Mouse (Mus musculus) frontal cortex, postnatal 36 days (tissue): ENCODE measurements at regions not wholly inside any gene's neighbourhood (a gene's known extent, or its start where the extent isn't known, plus 50 kb on each side); places are given as distances from the start of the nearest gene placed in this dataset.

ENCODE experiments used
- DNase-seq, 2 experiments: peaks; one replicate each; pipeline ENCODE4 v3.0.0; 2022; ENCODE audit warnings: low spot score in 2 of 2

DNA sequence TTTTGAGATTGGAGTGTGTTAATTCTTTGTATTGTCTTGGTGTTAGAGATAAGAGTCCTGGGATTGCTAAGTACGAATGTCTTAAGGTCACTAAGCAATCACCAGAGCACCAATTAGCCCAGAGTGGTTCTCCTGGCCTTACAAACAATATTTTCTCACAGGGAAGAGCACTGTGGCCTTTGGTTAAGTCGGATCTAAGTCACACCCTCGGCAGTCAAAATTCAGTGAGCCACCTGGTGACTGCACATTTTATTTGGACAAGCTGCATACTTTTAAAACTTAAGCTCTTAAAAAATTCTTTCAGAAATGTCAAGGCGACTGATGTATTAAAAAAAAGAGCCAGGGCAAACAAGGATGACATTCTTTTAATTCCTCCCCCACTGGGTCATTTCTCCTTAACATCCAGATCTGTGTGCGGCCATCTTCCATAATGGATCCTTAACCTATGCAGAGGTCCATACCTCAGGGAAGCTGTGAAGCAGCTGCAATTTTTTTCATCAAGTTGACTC lies 60.9 kb upstream of the Foxa2 start:
- no peak for DNase-seq

DNA sequence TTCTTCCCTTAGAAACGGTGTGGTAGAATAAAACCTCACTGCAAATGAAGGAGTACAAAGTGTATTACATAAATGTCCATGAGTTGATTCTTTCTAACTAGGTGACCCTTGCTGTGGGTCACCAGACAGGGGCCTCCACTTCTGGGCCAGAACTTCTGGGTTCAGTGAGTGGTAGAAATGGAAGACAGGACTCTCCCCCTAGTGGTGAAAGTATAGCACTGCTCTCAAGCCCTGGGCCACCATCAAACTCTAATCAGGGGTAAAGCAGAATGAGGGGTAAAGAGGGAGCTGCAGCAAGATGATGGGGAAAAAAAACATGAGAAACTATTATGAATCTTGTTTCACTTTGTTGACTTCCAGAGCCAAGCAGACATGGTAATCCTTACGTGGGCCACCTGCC lies 63.4 kb upstream of the Foxa2 start:
- DNase-seq: no peak

DNA sequence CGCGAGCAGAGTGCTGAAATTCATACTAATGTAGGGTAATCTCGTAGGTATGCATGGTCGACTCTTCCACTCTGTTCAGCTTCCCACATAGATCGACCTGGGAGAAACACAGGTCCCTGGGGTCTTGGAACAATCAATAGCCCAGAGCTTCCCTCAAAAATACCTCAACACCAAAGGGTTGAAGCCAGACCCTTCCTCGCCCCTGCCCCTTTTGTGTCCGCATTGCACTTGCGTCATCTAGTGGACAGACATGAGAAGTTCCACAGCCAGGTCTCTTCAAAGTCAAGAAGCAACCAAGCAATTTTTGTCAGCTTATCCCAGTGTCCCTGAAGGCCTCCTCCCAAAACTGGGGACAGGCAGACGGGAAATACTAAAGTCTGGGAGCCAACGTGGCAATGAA lies 65.1 kb upstream of the Foxa2 start:
- peak; percentile 28 to 29 for DNase-seq

DNA sequence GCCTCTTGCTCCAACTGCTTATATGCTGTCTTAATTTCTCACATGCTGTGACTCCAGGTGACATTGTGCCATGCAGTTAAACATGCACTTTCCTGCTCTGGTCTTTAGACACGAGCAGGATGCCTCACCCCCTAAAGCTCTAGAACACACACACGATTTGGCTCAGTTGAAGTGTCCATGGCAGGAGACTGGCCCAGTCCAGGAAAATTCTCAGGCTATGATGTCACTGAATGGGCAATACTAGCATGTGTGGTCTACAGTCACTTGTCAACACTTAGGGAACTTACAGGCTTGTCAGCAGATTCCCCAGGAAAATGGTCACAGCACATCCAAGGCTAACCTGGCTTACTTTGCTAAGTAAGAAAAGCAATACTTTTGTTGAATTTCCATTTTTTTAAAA lies 66.4 kb upstream of the Foxa2 start:
- no peak for DNase-seq

DNA sequence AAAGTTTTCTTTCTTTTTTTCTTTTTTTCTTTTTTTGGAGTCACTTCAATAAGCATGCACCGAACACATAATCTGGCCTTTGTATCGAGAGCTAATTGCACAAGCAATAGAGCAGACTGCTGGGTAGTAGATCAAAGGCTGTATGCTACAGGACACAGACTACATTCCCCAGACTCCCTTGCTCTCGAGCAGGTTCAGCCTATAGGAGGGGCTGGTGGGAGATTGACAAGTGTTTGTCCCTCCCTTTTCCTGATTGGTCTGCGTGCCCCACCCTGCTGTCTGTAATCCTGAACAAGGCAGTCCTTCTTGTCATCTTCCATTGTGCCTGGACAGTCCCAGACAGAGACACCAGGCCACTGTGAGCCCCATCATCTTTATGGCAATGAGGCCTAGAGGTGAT lies 67.8 kb upstream of the Foxa2 start:
- DNase-seq: no peak

DNA sequence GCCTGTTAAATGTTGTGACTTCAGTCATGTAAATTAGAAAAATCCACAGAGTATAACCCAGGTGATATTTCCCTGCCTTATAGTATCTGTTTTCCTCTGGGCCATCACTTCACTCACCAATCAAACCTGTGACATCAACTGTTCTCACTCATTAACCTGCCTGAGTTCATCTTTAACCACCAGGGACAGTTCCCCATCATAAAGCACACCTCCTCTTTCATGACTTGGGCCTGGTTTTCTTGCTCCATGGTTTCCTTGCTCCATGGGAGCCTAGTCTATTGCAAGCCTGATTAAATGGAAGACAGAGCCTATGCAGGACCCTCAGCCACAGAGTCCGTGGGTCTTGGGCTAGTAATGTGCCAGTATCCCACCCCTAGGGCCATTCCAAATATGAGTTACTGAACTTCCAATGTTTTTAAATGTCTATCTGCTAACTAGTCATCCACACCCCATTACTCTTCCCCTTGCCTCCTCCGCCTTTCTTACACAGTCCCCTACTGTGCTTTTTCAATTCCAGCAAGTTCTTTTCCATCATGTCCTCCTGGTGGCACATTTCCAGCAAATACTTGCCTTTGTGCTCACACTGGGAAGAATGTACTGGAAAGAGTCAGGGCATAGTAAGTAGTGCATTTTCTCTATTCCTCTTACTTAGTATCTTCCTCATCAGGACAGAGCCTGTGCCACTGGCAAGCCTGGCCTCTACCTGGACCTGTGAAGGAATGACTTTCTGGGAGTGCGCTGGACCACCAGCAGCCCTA lies 69.4 kb upstream of the Foxa2 start:
- no peak for DNase-seq

DNA sequence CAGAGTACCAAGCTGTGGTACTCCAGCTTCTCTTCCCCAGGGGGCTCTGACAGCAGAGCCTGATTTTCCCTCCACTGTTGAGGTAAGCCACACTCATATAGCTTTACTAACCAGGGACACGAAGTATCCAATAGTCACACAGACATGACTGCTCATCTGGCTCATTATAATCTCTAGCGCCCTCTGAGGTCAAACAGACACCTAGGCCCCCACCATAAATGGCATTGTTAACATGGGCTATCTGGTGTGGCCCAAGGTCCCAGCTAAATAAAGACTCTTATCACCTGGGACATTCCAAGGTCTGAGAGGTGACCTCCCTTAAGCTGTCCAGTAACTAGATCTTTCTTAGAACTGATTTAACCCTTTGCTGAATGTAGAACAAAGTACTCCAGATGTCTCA lies 70.7 kb upstream of the Foxa2 start:
- no peak for DNase-seq

DNA sequence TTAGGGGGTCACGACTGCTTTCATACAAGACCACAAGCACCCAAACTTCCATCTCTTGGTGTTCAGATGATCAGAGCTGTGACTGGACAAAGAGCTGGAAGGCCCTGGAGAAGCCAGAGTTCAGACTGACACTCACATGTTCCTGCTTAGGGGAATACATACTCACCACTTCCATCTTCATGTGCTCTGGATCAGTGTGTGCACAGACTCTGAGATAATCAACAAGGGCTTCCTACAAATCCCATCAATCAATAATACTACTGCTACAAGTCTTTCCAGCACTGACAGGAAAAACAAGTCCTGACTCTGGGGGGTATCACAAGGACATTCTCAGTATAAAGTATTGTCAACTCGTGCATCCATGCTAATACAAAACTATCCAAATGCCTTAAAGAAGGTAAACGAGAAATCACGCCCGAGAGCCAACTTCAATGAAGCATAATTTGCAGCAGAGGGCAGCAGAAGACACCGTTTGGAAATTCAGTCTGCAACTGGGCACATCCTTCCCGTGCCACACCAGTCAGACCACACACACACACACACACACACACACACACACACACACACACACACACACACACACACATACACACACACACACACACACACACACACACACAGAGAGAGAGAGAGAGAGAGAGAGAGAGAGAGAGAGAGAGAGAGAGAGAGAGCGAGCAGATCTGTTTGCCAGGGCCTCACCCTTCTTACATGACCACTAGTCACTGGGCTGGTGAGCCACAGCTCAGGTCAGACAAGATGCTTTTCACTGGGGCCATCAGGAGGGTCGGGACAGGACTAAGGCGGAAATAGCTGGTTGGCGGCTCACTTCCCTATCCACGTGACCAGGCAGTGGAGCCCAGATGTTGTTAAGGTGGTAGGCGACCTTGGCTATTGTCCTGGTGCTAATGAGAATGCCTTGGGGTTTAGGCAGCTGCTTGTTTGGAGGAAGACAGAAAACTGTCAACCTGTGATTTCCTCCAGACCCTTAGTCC lies 75.4 kb upstream of the Foxa2 start:
- DNase-seq: peak; percentile 29 to 70

DNA sequence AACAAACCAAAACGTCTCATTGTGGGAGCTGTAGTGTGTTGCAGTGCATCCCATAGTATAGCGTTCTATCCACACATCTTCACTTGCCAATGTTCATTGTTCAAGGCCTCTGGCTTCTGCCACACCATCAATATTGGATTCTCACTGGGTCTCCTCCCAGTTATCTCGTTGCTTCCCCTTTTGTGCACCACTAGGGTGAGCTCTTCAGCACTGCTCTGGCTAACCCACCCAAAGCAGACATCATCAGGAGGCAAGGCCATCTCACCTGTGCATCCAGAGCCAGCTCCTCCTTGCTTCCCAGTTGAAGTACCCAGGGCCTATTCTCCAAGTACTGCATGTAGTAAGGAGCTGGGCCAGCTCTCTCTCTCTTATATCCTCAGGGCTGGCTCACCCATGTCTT lies 77.0 kb upstream of the Foxa2 start:
- DNase-seq: no peak

DNA sequence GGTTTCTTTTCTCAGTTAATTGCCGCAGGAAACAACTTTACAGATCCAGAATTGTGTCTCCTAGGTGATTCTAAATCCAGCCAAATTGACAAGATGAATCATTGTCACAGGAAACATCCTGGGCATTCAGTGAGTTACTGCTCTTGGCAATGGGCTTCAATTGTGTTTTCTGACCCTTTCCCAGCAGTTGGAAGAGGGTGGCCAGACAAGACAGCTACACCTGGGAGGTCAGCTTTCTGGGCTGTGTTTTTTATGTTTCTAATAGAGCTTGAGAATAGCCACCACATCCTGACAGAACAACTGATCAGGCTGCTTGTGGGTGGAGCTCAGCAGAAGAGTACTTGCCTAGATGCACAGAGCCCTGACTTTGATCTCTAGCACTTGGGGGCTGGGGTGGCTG lies 87.0 kb upstream of the Foxa2 start:
- DNase-seq: no peak

DNA sequence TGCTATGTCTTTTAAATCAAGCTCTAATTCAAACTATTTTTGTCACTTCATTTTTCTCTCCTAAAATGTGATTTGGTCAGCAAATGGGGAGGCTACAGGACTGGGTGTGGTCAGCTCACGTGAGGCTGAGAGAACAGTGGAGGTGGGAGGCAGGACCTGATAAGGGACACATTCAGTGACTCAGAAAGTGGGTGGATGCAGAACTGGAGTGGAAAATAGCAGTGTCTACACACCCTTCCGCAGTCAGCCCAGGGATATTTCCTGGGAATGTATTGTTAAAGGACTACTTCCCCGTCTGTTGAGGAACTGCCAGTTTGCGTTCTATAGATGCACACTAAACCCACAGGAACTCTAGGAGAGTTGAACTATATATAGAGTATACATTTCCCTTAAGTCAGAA lies 95.2 kb upstream of the Foxa2 start:
- DNase-seq: peak in 1 of 2 experiments; percentile 31

DNA sequence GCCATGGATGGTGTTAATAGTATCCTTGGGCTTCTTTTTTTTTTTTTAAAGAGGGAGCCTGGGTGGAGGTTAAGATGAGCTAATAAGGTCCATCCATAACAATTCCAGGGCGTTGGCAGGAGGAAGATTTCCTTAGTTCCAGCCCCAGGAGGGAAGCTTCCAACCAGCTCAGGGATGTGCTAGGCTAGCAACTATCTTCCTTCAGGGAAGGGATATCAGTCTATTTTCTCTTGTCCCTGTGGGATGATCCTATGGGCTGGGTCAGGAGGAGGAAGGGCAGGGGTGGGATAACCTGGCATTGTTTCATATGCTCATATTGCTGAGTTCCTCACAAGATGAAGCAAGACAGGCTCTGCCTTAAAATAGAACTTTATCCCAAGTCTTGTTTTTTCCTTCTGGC lies 98.0 kb upstream of the Foxa2 start:
- DNase-seq: no peak

DNA sequence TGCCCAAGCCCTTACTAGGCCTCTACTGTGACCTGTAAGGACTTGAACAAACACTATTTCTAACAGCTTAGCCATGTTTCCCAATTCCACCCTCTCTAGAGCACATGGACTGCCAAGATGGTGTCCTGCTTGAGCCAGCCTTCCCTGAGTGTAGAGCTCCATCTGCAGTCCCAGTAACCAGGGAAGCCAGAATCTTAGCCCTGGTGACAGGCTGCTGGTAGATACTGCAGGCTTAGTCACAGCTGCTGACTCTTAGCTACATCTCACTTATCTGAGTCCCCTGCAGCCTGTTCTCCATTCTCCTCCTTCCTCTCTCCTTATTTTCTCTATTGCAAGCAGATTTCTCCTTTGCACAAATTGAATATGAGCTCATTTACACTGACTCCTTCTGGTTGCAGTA lies 101.5 kb upstream of the Foxa2 start:
- DNase-seq: no peak

DNA sequence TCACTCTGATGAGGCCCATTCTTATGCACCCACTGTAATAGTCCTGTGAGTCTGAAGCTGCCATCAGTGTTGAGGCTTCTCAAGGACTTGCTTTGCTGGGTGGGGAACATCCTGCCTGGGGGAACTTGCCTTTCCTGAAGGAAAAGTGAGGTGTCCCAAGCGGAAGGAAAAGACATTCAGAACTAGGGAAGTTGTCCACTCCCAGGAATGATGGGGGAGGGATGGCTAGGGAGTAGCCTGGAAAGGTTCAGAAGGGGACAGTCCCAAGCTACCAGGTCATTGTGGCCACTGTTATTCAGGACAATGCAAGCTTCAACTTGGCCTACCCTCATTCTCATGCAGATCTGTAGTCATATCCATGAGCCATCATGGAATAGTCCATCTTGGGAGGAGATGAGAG lies 102.7 kb upstream of the Foxa2 start:
- DNase-seq: no peak

DNA sequence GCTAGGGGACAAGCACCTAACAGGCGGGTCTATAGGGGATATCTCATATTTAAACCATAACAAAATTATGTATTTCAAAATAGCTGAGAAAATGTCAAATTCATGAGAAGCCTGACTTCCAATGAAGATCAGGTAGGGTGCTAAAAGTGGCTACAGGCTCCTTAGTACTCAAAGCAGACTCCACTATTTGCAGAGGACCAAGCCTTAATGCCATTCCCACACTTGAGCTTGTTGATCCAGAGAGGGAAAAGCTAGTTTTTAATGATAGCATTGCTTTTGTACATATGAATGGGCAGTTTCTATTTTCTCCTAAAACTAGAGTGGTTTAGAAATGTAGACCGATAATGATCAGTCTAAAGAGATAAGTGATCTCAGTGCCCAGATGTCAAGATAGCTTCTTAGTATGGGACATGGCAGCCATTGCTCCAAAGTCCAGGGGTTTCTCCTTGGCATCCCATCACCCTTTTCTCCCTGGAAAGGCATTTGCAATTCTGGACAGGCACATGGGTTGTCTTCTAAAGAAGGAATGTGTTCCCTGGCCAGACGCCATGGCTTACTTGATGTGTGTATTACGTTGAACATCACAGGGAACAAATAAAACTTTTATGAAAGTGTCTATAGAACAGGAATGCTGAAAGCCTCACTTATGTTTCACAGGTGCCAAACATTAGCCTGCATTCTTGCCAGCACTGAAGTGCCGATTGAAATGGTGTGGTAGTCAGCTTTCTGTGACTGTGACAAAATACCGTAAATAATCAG lies 106.9 kb upstream of the Foxa2 start:
- DNase-seq: no peak

DNA sequence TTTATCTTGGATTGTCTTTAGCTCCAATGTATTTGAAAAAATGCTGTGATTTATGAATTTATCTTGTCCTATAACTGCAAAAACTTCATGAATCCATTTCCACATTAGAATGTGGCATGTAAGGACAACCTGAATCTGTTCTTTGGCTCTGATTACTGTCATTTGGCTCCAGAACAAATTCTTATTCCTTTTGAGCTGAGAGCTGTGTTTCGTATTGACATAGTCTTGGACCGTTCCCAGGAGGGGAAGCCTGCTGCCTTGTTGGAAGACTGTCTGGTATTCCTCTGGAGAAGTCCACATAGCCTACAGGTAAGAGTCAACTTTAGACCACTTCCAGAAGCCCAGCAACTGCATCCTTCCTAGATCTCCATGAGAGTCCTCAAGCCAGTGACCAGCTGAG lies 109.4 kb upstream of the Foxa2 start:
- peak in 1 of 2 experiments; percentile 26 for DNase-seq

DNA sequence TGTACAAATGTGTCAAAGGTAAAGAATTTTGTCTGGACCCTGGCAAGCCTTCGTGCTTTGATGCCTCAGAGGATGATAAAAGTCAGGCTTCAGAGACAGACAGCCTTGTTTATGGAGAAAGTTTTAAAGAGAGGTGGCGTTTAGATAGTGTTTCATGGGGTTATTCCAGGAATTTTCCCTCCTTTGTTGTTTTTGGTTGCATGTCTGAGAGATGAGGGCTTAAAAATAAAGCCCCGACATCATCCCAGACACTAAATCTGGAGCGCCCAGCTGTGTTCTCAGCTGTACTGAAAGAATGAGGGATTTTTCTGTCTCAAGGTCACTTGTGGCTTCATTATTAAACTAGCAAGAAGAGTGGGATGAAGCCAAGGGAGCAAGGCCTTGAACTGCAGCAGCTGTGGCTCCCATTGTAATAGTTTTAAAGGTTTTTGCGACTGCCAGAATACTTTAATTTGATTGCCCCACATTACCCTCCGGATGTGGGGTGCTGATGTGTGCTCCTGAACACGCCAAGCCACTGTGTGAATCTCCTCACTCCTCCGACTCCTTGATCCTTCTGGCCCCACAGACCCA lies 112.3 kb upstream of the Foxa2 start:
- DNase-seq: no peak

DNA sequence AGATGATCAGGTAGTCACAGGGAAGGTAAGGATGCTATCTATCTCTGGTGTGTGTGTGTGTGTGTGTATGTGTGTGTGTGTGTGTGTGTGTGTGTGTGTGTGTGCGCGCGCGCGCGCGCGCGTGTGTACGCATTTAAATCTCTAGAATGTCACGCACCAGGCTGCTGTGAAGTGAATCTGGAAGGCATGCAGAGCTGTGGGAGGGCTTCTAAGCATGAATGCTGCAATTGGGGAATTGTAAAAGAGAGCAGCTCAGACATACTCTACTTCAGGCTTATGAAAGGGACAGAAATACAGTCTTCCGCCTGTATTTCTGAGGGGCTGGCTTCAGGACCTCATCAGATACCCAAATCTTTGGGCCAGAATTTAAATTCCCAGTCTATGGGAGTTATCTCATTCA lies 114.2 kb upstream of the Foxa2 start:
- peak in 1 of 2 experiments; percentile 31 for DNase-seq

DNA sequence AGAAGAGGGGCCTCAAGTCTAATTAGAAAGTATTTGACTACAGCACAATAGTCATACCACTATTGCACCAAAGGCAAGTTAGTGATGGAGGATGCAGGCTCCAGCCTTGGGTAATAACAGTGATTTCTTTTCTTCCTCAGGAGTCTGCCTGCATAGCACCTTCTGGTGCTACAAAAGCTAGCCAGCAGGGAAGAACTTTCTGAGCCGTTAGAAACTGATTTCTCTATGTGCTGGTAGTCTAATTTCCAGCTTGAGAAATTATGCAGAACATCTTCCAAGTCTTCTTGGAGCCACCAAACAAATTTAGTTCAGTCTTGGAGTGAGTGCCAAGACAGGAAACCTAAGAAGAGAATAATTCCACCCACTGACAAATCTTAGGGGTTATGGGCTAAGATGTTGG lies 115.2 kb upstream of the Foxa2 start:
- DNase-seq: peak in 1 of 2 experiments; percentile 74

DNA sequence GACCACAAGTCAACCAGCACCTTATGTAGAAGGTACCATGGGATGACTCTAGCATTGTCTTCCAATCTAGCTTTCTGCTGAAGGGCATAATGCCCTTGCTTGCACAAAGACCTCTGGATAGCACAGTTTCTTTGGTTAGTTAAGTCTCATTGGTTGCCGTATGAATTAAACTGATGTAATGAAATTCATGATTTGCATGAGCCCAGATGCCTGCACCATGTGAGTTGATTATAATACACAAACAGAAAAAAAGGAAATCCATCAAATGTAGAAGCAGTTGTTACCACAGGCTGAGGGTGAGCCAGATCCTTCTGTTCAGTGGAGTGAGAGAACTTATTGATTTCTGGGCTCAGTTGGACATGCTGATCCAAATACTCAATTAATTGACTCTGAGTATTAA lies 115.8 kb upstream of the Foxa2 start:
- DNase-seq: peak in 1 of 2 experiments; percentile 26

DNA sequence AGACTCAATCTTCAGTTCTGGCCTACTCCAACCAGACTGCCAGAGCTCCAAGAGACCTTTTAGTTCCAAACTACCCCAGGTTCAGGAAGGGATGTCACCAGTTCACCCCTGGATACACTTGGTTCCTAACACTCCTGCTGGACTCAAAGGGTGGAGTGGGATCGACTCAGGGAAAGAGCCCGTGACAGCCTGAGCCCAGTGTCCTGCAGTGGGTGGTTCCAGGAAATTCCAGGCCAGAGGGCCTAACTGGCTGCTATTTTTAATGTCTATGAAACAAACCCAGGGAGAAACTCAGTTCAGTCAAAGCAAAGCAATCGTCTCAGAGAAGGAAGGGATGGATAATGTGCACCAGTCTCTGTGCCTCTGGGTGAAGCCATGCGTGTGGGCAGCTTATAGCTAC lies 124.3 kb upstream of the Foxa2 start:
- no peak for DNase-seq

DNA sequence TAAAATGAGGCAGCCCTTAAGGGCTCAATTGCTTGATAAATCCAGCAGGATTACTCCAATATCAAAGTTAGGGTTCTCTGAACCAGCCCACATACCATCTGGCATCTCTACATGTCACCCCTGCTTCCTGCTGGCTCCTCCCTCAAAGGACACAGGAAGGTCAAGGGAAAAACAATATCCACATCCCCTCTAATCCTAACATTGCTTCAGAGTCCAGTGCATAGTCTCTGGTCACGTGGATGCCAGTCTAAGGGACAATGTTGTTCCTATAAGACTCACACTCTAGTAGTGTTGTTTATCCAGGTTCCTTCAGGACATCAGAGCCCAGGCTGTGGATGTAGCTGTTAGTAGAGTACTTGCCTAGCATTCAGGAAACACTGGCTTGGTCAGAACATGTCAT lies 124.9 kb upstream of the Foxa2 start:
- no peak for DNase-seq
